Mouse (Mus musculus): ENCODE data around the gene Zfp51. TPM values are rescaled to one million over a fixed set of nuclear protein-coding genes. Genes with fewer than 3 reads are reported as not detected.
A peak's percentile ranks its signal among the peaks of the same experiment; 100 is the strongest.
"Not testable (repeated sequence)": the region's sequence is repeated elsewhere in the genome, so short reads cannot be mapped to it uniquely, and the experiment has no call there.

Gene Zfp51
- 7.8 and 8.4 TPM in 2 replicates for polyA plus RNA-seq (2016; fragmentation: Nextera tagmentation; extraction: Ambion mirVana)

DNA sequence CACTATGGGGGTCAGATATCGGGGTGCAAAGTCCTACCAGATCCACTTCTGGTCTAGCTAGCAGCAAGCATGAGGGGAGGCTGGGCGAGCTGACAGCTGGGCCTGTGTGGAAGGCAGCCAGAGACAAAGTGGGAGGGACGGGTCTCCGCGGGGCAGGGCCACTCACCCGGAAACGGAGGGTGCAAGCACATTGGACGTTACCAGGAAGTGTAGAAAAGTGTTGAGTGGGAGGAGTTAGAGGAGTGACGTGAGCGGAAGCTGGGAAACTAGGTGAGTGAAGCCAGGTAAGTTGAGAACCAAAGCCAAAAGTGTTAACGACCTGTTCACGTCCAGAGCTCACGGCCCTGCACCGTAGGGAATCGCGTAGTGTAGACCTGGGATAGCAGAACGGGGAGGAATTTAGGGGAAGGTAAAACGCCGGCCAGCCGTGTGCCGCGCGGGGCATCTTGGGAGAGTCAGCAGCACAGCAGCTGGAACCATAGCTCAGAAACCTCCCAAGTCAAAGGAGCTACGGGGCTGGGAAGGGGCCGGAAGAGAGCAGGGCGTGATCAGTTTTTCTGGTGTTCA lies at the start of gene Zfp51:
Gene Zfp51 (plus strand): TSS at position 237 of the 567 bp plus-strand sequence.
- WGBS (ENCODE audit: insufficient replicate concordance) = under 1% methylated on average over 26 of the region's 26 CpGs
- peak within 1 kb of the TSS; percentile 87 for H3K27ac ChIP-seq
- H3K4me2 ChIP-seq = peak within 1 kb of the TSS; percentile 80
- peak within 1 kb of the TSS; percentile 78 for H3K4me3 ChIP-seq
- H3K36me3 ChIP-seq = peaks cover 11% of the 10 kb centered on the region
- H3K27me3 ChIP-seq (replicated peaks) = no peaks in the 10 kb centered on the region
- H3K9me3 ChIP-seq (replicated peaks) = no peaks in the 10 kb centered on the region
- H3K9ac ChIP-seq = peak within 1 kb of the TSS; percentile 72
- peak; percentile 100 for ATAC-seq
- H3K4me1 ChIP-seq = peaks cover 10% of the 10 kb centered on the region

GRCm38 (mm10) chr17:21422664-21423599 lies 27.2 kb upstream of the Zfp51 start, which contains the start of gene Zfp54:
Gene Zfp54 (plus strand): TSS chr17:21423227.
- H3K9ac ChIP-seq = peak within 1 kb of the TSS; percentile 67
- H3K27ac ChIP-seq = peak within 1 kb of the TSS; percentile 86
- no peaks in the 10 kb centered on the region for H3K27me3 ChIP-seq (replicated peaks)
- H3K4me2 ChIP-seq = peak within 1 kb of the TSS; percentile 89
- peak within 1 kb of the TSS; percentile 67 for H3K4me3 ChIP-seq
- under 1% methylated on average over 22 of the region's 22 CpGs for WGBS (ENCODE audit: insufficient replicate concordance)
- H3K9me3 ChIP-seq (replicated peaks) = no peaks in the 10 kb centered on the region
- H3K4me1 ChIP-seq = peaks cover 18% of the 10 kb centered on the region
- ATAC-seq = peak; percentile 100
- no peaks in the 10 kb centered on the region for H3K36me3 ChIP-seq

GRCm38 (mm10) chr17:21438806-21439400 lies 11.3 kb upstream of the Zfp51 start:
- H3K4me1 ChIP-seq; H3K27me3 ChIP-seq (replicated peaks); H3K4me3 ChIP-seq; ATAC-seq; H3K9ac ChIP-seq; H3K9me3 ChIP-seq (replicated peaks); H3K27ac ChIP-seq; H3K36me3 ChIP-seq; H3K4me2 ChIP-seq: not testable (repeated sequence)
- 69% methylated on average over 9 of the region's 9 CpGs for WGBS (ENCODE audit: insufficient replicate concordance)

DNA sequence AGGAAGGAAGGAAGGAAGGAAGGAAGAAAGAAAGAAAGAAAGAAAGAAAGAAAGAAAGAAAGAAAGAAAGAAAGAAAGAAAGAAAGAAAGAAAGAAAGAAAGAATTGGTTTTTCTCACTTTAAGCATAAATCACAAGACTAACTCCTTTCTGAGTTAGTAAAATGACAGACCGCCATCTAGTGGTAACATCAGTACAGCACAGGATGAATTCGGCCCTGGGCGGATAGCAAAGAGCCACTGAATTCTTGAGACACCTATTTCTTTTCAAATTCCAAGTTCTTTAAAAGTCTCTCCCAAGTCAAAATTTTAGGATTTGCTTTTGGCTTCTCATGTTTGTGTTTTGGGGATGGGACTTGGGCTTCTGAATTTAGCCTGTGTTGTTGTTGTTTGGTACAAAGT lies 505 bp upstream of the Zfp51 start:
- peak; percentile 72 for ATAC-seq
- peaks cover 8% of the 10 kb centered on the region for H3K36me3 ChIP-seq
- peak overlapping the region; percentile 87 for H3K27ac ChIP-seq
- peaks cover 10% of the 10 kb centered on the region for H3K4me1 ChIP-seq
- peak overlapping the region; percentile 78 for H3K4me3 ChIP-seq
- peak overlapping the region; percentile 80 for H3K4me2 ChIP-seq
- H3K9me3 ChIP-seq (replicated peaks) = no peaks in the 10 kb centered on the region
- H3K27me3 ChIP-seq (replicated peaks) = no peaks in the 10 kb centered on the region
- H3K9ac ChIP-seq = peak overlapping the region; percentile 72
- 2% methylated on average over 3 of the region's 3 CpGs for WGBS (ENCODE audit: insufficient replicate concordance)

GRCm38 (mm10) chr17:21463550-21463949 lies 13.4 kb downstream of the Zfp51 start:
- Histone ChIP-seq H3K4me1 (no peaks in the 10 kb centered on the region), H3K36me3 (peaks cover 52% of the 10 kb centered on the region), H3K9me3 (replicated peaks) (no peaks in the 10 kb centered on the region), H3K9ac (no peak overlapping the region), H3K4me3 (no peak overlapping the region), H3K27ac (no peak overlapping the region), H3K27me3 (replicated peaks) (no peaks in the 10 kb centered on the region), H3K4me2 (no peak overlapping the region)
- WGBS (ENCODE audit: insufficient replicate concordance) = 84% methylated on average over 5 of the region's 5 CpGs
- no peak for ATAC-seq

DNA sequence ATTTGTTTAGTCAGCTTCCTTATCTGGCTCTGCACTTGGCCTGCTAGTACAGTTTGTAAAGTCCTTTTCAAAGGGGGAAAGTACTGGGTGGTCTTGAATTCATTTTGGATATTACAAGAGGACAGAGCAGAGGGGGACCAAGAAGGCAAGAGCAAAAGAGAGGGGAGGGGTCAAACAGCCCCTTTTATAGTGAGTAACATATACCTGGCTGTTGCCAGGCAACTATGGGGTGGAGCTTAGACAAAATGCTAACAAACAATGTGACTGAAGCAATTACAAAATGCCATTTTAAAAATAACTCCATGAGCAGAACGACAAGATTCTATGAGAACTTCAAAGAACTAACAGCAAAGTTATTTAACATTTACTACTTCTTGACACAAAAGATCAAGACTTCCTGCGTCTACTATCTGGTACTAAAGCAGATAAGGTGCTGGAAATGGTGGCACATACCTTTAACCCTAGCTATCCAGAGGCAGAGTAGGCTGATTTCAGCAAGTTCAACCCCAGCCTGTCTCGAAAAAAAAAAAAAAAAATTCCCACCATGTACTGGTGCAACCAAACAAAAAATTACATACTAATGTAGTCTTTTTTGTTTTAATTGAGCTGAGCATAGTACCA lies 22.0 kb downstream of the Zfp51 start:
- Histone ChIP-seq H3K27me3 (replicated peaks) (no peaks in the 10 kb centered on the region), H3K27ac (no peak overlapping the region), H3K9ac (no peak overlapping the region), H3K9me3 (replicated peaks) (no peaks in the 10 kb centered on the region), H3K4me3 (no peak overlapping the region), H3K4me1 (peaks cover 30% of the 10 kb centered on the region), H3K36me3 (no peaks in the 10 kb centered on the region), H3K4me2 (peak overlapping the region; percentile 53; the same call in 1 of the 2 replicates)
- peak; percentile 14; the same call in 1 of the 2 replicates for ATAC-seq
- 24% methylated on average over 3 of the region's 3 CpGs for WGBS (ENCODE audit: insufficient replicate concordance)

GRCm38 (mm10) chr17:21472653-21473307 lies 22.6 kb downstream of the Zfp51 start:
- no peaks in the 10 kb centered on the region for H3K36me3 ChIP-seq
- ATAC-seq = peak; percentile 89
- peaks cover 30% of the 10 kb centered on the region for H3K4me1 ChIP-seq
- peak overlapping the region; percentile 46; the same call in 1 of the 2 replicates for H3K27ac ChIP-seq
- WGBS (ENCODE audit: insufficient replicate concordance) = 21% methylated on average over 2 of the region's 2 CpGs
- peak overlapping the region; percentile 36; the same call in 1 of the 2 replicates for H3K9ac ChIP-seq
- no peaks in the 10 kb centered on the region for H3K27me3 ChIP-seq (replicated peaks)
- peak overlapping the region; percentile 53 for H3K4me2 ChIP-seq
- H3K9me3 ChIP-seq (replicated peaks) = no peaks in the 10 kb centered on the region
- no peak overlapping the region for H3K4me3 ChIP-seq

- peak overlapping the region; percentile 36; the same call in 1 of the 2 replicates for H3K9ac ChIP-seq
- H3K4me3 ChIP-seq = peak overlapping the region; percentile 9; the same call in 1 of the 2 replicates
- peaks cover 30% of the 10 kb centered on the region for H3K4me1 ChIP-seq
- WGBS (ENCODE audit: insufficient replicate concordance) = 18% methylated on average over 14 of the region's 14 CpGs
- H3K27ac ChIP-seq = 0 out of 2 replicates have a peak overlapping the region, but pooled peaks have one; percentile 30
- ATAC-seq = peak; percentile 45
- H3K27me3 ChIP-seq (replicated peaks) = no peaks in the 10 kb centered on the region
- no peaks in the 10 kb centered on the region for H3K9me3 ChIP-seq (replicated peaks)
- H3K36me3 ChIP-seq = no peaks in the 10 kb centered on the region
- peak overlapping the region; percentile 53 for H3K4me2 ChIP-seq
Measured at GRCm38 (mm10) chr17:21473362-21474190, 23.4 kb downstream of the Zfp51 start.

DNA sequence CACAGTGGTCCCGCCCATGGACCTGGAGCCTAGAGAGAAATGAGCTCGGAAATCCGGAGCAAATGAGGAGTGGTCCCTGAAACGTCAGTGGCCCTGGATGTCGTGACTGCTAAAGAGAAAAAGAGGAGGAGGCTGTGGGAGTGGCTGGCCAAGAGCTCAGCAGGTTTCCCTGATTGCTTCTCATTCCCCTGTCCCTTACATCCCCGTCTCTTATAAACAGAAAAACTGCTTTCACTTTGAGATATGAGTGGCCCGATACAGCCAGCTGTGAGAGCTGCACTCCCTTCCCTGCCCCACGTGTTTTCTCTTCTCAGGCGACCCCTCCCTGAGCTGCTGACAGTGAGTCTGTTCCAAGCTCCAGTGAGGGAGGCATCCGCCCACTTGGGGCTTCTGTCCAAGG lies 24.6 kb downstream of the Zfp51 start:
- not testable (repeated sequence) for H3K36me3 ChIP-seq; ATAC-seq; H3K9ac ChIP-seq; H3K27me3 ChIP-seq (replicated peaks); H3K27ac ChIP-seq; H3K9me3 ChIP-seq (replicated peaks)
- Histone ChIP-seq H3K4me1 (peaks cover 30% of the 10 kb centered on the region), H3K4me3 (peak overlapping the region; percentile 40), H3K4me2 (peak overlapping the region; percentile 59)
- 7% methylated on average over 10 of the region's 10 CpGs for WGBS (ENCODE audit: insufficient replicate concordance)

- WGBS (ENCODE audit: insufficient replicate concordance) = 28% methylated on average over 1 of the region's 1 CpGs
- H3K9ac ChIP-seq; H3K4me2 ChIP-seq; H3K27me3 ChIP-seq (replicated peaks); H3K27ac ChIP-seq; H3K4me3 ChIP-seq; H3K36me3 ChIP-seq; H3K9me3 ChIP-seq (replicated peaks); ATAC-seq: not testable (repeated sequence)
- H3K4me1 ChIP-seq = peaks cover 30% of the 10 kb centered on the region
Measured at GRCm38 (mm10) chr17:21475290-21475689, 25.1 kb downstream of the Zfp51 start.

All from liver, embryonic 12.5 days (tissue).